Mouse (Mus musculus) central nervous system, embryonic 11.5 days (tissue): ENCODE measurements around the gene Epha2. TPM values are rescaled to one million over a fixed set of nuclear protein-coding genes. Genes with fewer than 3 reads are reported as not detected.

Source experiments
- polyA plus RNA-seq: library from polyadenylated mRNA; depleted of rRNA; stranded (reverse); fragments of >200 nt; gene quantifications from 2 replicates; pipeline ENCODE4 v1.2.3, GENCODE M21; 2012; rRNA removed

Epha2 gene
- polyA plus RNA-seq = 7.2 and 7.7 TPM in 2 replicates

DNA sequence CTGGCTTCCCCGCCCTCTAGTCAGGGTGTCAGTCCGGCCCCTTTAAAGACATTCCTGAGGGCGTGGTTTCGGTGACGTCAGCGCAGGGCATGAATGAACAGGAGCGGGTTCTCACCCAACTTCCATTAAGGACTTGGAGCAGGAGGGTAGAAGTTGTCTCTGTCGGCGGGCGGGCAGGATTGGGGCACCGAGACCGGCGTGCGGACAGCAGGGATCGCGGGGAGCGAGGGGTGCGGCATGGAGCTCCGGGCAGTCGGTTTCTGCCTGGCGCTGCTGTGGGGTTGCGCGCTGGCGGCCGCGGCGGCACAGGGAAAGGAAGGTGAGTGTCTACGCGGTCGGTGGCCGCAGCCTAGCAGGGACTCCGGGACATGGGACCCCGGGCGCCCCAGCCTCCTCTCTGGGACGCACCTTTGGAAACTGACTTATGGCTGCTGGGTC is at the start of gene Epha2:
Gene Epha2 (plus strand): TSS at position 125 of the 438 bp plus-strand sequence.

GRCm38 (mm10) chr4:141367997-141368791 is 67.2 kb downstream of the Epha2 start, which contains the start of gene Fam131c:
TSS of gene Fam131c (plus strand) at chr4:141368220.

Other genes with a start within 250 kb of the Epha2 start
- gene Crocc, start 240.7 kb upstream of the Epha2 start, polyA plus RNA-seq = 37.5 and 62.7 TPM in 2 replicates
- 43.7 and 56.2 TPM in 2 replicates for gene Necap2, start 222.9 kb upstream of the Epha2 start, polyA plus RNA-seq
- gene Spata21, start 212.9 kb upstream of the Epha2 start, polyA plus RNA-seq = 0.05 TPM in 1 of 2 replicates, not detected in the other
- 47.5 and 57.5 TPM in 2 replicates for gene Szrd1, start 161.5 kb upstream of the Epha2 start, polyA plus RNA-seq
- 17.6 and 19.8 TPM in 2 replicates for gene Fbxo42, start 153.3 kb upstream of the Epha2 start, polyA plus RNA-seq
- 4.7 and 6.5 TPM in 2 replicates for gene Rsg1, start 87.3 kb upstream of the Epha2 start, polyA plus RNA-seq
- 1.4 and 3.9 TPM in 2 replicates for gene Arhgef19, start 61.7 kb upstream of the Epha2 start, polyA plus RNA-seq
- 1.1 and 1.8 TPM in 2 replicates for gene Fam131c, start 67.0 kb downstream of the Epha2 start, polyA plus RNA-seq
- 0.01 and 0.26 TPM in 2 replicates for gene Clcnka, start 97.5 kb downstream of the Epha2 start, polyA plus RNA-seq
- 0.02 and 0.32 TPM in 2 replicates for gene Clcnkb, start 114.8 kb downstream of the Epha2 start, polyA plus RNA-seq
- gene Hspb7, start 119.5 kb downstream of the Epha2 start, polyA plus RNA-seq = 2.5 and 5.3 TPM in 2 replicates
- 0.09 TPM in 1 of 2 replicates, not detected in the other for gene Srarp, start 134.9 kb downstream of the Epha2 start, polyA plus RNA-seq
- gene Zbtb17, start 143.4 kb downstream of the Epha2 start, polyA plus RNA-seq = 48.1 and 56.3 TPM in 2 replicates
- 16.7 and 19.1 TPM in 2 replicates for gene Spen, start 237.4 kb downstream of the Epha2 start, polyA plus RNA-seq